Mouse (Mus musculus) myocyte (in vitro differentiated cells): ENCODE measurements around the gene Slc37a2. TPM values are rescaled to one million over a fixed set of nuclear protein-coding genes. Genes with fewer than 3 reads are reported as not detected.
A peak's percentile ranks its signal among the peaks of the same experiment; 100 is the strongest.

Experiments used
- H3K27me3 ChIP-seq: one replicate; pipeline ENCODE4 v1.6.1; 2011; ENCODE audit not compliant: control insufficient read depth, insufficient read depth, insufficient read length
- H3K36me3 ChIP-seq: one replicate; pipeline ENCODE4 v1.6.1; 2011; ENCODE audit not compliant: control insufficient read depth, insufficient read depth
- H3K4me2 ChIP-seq: one replicate; pipeline ENCODE4 v1.6.1; 2011; ENCODE audit warnings: low read depth, control low read depth
- H3K4me3 ChIP-seq: one replicate; pipeline ENCODE4 v1.5.1; 2011; ENCODE audit warnings: mild to moderate bottlenecking, control low read depth, moderate library complexity
- H3K79me2 ChIP-seq: one replicate; pipeline ENCODE4 v1.6.1; 2011; ENCODE audit not compliant: control insufficient read depth, insufficient read depth
- H3ac ChIP-seq: one replicate; pipeline ENCODE4 v1.6.1; 2011; ENCODE audit not compliant: control insufficient read depth, insufficient read length
- CEBPB ChIP-seq: IDR thresholded peaks from 2 replicates; pipeline ENCODE4 v1.6.1; 2011; ENCODE audit warnings: mild to moderate bottlenecking, moderate library complexity; ENCODE audit not compliant: poor library complexity, insufficient read depth, severe bottlenecking
- E2F4 ChIP-seq: IDR thresholded peaks from one replicate; pipeline ENCODE4 v1.6.1; 2011; ENCODE audit warnings: mild to moderate bottlenecking, control low read depth, moderate library complexity; ENCODE audit not compliant: insufficient read depth
- MAX ChIP-seq: IDR thresholded peaks from one replicate; pipeline ENCODE4 v1.6.1; 2011; ENCODE audit warnings: low read depth, mild to moderate bottlenecking, control low read depth
- MYOD1 ChIP-seq, 3 experiments: IDR thresholded peaks; one replicate each; pipeline ENCODE4 v1.6.1; 2011; ENCODE audit warnings: control low read depth in 2 of 3, low read depth in 2 of 3, mild to moderate bottlenecking in 2 of 3, moderate library complexity in 1 of 3; ENCODE audit not compliant: insufficient read length in 2 of 3, control insufficient read depth in 1 of 3
- MYOG ChIP-seq, 3 experiments: IDR thresholded peaks; one replicate each; pipeline ENCODE4 v1.6.1; 2011; ENCODE audit warnings: control low read depth in 2 of 3, low read depth in 2 of 3, mild to moderate bottlenecking in 2 of 3; ENCODE audit not compliant: insufficient read length in 2 of 3, control insufficient read depth in 1 of 3, insufficient read depth in 1 of 3
- POLR2A ChIP-seq: IDR thresholded peaks from one replicate; pipeline ENCODE4 v1.6.1; 2011; ENCODE audit warnings: low read depth, mild to moderate bottlenecking, control low read depth, moderate library complexity; ENCODE audit not compliant: insufficient read length
- POLR2AphosphoS2 ChIP-seq: IDR thresholded peaks from one replicate; pipeline ENCODE4 v1.6.1; 2011; ENCODE audit warnings: low read depth, control low read depth; ENCODE audit not compliant: insufficient read length
- REST ChIP-seq: IDR thresholded peaks from one replicate; pipeline ENCODE4 v1.6.1; 2011; ENCODE audit warnings: mild to moderate bottlenecking, control low read depth, moderate library complexity; ENCODE audit not compliant: insufficient read depth, insufficient read length
- SRF ChIP-seq: IDR thresholded peaks from one replicate; pipeline ENCODE4 v1.6.1; 2011; ENCODE audit warnings: low read depth; ENCODE audit not compliant: control insufficient read depth, insufficient read length
- TCF12 ChIP-seq: IDR thresholded peaks from one replicate; pipeline ENCODE4 v1.6.1; 2011; ENCODE audit warnings: mild to moderate bottlenecking, control low read depth; ENCODE audit not compliant: poor library complexity, insufficient read depth, severe bottlenecking
- TCF3 ChIP-seq: IDR thresholded peaks from one replicate; pipeline ENCODE4 v1.6.1; 2011; ENCODE audit warnings: low read depth, control low read depth; ENCODE audit not compliant: insufficient read length
- USF1 ChIP-seq: IDR thresholded peaks from one replicate; pipeline ENCODE4 v1.6.1; 2011; ENCODE audit warnings: low read depth, mild to moderate bottlenecking, control low read depth, moderate library complexity
- polyA plus RNA-seq: library from polyadenylated mRNA; unstranded; fragments of >200 nt; fragmentation: generic; extraction: Trizol; gene quantifications from one replicate; pipeline ENCODE4 v1.2.1, GENCODE M21; 2012; ENCODE audit warnings: missing spikeins

Gene Slc37a2
- polyA plus RNA-seq, 1 experiment: 9.2 TPM

DNA sequence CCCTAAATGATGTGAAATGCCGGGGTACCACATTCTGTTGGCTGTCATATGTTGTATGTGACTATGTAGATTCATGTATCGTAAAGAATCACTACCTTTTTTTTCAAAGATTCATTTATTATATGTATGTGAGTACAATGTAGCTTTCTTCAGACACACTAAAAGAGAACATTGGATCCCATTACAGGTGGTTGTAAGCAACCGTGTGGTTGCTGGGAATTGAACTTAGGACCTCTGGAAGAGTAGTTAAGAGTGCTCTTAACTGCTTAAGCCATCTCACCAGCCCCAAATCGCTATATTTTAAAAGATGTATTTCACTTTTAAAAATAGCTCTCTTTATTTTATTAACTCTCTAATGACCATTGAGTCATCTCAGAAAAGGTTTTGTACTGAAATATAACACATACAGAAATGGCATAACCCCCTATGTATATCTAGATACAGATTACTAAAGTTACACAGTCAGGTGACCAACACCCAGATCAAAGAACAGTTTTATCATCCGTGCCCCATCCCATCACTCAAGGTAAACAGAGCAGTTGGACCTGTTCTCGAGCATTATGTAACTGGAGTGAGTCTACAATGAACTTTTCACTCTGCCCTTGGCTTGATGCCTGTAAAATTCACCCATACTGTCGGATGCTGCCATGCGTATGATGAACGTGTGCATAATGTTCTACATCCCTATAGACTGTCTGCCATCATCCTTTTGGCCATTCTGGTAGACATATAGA, 41.0 kb downstream of the Slc37a2 start:
- Histone ChIP-seq H3K36me3 (no peaks in the 10 kb centered on the region), H3K4me2 (no peak overlapping the region), H3ac (no peak overlapping the region), H3K79me2 (no peaks in the 10 kb centered on the region), H3K4me3 (no peak overlapping the region), H3K27me3 (no peaks in the 10 kb centered on the region)
- TF ChIP-seq SRF: no peak
- TF ChIP-seq MYOD1 (IDR thresholded peaks at IDR 0.05; ENCODE audit: control insufficient read depth in 1 of 3, insufficient read length in 2 of 3, low read depth in 2 of 3): no peak
- TF ChIP-seq CEBPB: no peak
- TF ChIP-seq TCF3: no peak
- TF ChIP-seq E2F4: no peak
- no peak for TF ChIP-seq MAX
- no peak for TF ChIP-seq POLR2AphosphoS2
- TF ChIP-seq REST: no peak
- TF ChIP-seq MYOG (IDR thresholded peaks at IDR 0.05; ENCODE audit: control insufficient read depth in 1 of 3, insufficient read depth in 1 of 3, insufficient read length in 2 of 3, low read depth in 2 of 3): no peak
- TF ChIP-seq POLR2A: no peak
- no peak for TF ChIP-seq TCF12
- no peak for TF ChIP-seq USF1

DNA sequence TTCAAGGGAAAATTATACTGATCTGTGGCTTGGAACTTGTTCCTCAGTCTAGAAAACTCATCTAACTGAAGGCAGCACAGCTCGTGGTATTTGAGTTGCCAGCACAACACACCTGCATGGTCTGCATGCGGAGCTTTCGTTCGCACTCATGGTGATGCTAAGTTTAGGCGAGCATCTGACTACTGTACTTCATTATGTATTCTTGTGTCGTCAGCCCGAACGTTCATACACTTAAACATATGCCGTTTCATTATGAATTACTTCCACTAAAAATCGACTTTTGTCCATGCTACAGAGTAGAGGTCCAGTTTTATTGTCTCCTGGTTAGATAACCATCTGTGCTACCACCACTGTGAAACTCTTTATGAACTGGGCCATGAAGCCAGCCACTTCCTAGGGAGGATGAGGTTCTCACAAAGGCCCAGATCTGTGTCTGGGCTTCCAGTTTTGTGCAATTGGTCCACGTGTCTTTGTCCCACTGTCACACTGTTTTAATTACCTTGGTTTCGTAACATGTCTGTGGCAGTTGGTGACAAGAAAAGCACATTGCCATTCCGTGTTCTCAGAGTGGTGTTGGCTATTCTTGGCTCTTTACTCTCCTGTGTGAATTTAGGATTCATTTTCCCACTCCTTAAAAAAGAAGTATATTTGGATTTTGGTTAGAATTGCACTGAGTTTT, 42.3 kb downstream of the Slc37a2 start:
- TF ChIP-seq POLR2AphosphoS2: no peak
- no peak for TF ChIP-seq POLR2A
- TF ChIP-seq SRF: no peak
- no peak for TF ChIP-seq TCF3
- TF ChIP-seq CEBPB: no peak
- no peak for TF ChIP-seq MYOG (IDR thresholded peaks at IDR 0.05; ENCODE audit: control insufficient read depth in 1 of 3, insufficient read depth in 1 of 3, insufficient read length in 2 of 3, low read depth in 2 of 3)
- no peaks in the 10 kb centered on the region for H3K79me2 ChIP-seq
- H3K4me3 ChIP-seq: no peak overlapping the region
- H3K27me3 ChIP-seq: no peaks in the 10 kb centered on the region
- no peak overlapping the region for H3K4me2 ChIP-seq
- no peak overlapping the region for H3ac ChIP-seq
- no peaks in the 10 kb centered on the region for H3K36me3 ChIP-seq

DNA sequence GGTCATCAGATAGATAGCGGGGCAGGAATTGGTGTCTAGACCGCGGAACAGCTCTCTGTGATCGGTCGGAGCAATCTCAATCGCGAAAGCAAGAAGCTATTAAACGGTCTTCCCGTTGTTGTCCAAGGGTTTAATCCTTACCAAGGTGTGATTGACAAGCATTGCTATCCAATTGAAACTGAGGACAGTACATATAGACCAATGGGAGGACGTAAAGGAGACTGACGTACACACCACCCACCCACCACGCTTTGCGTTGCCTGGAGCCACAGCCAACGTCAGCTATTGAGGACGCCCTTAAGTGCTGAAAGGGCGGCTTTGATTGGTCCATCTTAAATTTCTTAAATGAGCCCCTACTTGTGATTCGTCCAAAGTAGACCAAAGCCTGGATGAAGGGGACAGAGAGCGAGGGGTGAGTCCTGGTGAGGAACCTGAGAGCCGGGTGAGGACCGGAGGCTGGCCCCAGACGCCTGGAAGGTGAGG, 47.6 kb downstream of the Slc37a2 start, which contains the start of gene Tmem218:
Tmem218 (plus strand) TSS at position 295 of the 483 bp plus-strand sequence.
- Histone ChIP-seq H3K4me2 (peak within 1 kb of the TSS; percentile 89), H3K27me3 (no peaks in the 10 kb centered on the region), H3ac (peak within 1 kb of the TSS; percentile 50), H3K79me2 (no peaks in the 10 kb centered on the region), H3K36me3 (no peaks in the 10 kb centered on the region), H3K4me3 (peak within 1 kb of the TSS; percentile 25)
- TF ChIP-seq SRF (no peak), CEBPB (no peak), POLR2AphosphoS2 (peak; percentile 57), MAX (no peak), MYOD1 (IDR thresholded peaks at IDR 0.05; ENCODE audit: control insufficient read depth in 1 of 3, insufficient read length in 2 of 3, low read depth in 2 of 3) (no peak), POLR2A (peak; percentile 62)

DNA sequence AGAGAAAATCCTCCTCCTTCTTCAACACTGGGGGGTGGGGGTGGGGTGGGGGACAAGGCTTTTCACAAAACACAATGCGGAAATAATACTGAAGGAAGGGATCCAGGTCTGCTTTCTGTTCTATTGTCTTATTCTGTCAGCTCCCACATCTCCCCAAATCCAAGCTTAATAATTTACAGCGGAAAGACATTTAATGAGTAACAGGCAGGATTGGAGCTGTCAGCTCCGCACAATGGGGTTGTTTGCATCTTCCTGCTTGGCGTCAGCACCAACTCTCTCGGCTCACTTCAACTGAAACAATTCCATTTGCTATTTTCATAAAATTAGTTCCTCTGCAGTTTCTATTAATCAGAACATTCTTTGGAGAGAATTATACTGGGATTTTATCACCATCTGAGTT, 51.7 kb downstream of the Slc37a2 start:
- Histone ChIP-seq H3K79me2 (no peaks in the 10 kb centered on the region), H3K27me3 (no peaks in the 10 kb centered on the region), H3ac (no peak overlapping the region), H3K4me2 (no peak overlapping the region), H3K4me3 (no peak overlapping the region), H3K36me3 (no peaks in the 10 kb centered on the region)
- TF ChIP-seq MYOG (IDR thresholded peaks at IDR 0.05; ENCODE audit: control insufficient read depth in 1 of 3, insufficient read depth in 1 of 3, insufficient read length in 2 of 3, low read depth in 2 of 3) (no peak), POLR2AphosphoS2 (no peak), MAX (no peak), CEBPB (no peak), REST (no peak), TCF12 (no peak), SRF (no peak)

DNA sequence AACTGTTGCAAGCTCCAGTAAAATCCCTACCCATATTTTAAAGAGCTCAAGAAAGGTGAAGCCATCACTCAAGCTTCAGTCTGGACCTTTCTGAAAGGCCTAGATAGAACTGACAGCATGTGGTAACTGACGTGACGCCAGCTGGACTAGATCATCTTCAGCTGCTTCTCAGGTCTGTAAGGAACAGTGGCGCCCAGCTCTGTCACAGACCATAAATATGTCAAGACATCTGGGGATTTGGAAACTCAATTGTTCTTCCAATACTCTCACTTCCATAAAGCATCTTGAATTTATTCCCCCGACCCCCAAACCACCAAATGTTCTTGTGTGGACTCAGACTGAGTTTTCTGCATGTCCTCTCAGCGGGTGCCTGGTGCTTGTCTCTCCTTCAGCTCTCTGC, 55.1 kb downstream of the Slc37a2 start:
- Histone ChIP-seq H3K4me2 (no peak overlapping the region), H3K79me2 (no peaks in the 10 kb centered on the region), H3K36me3 (no peaks in the 10 kb centered on the region), H3K27me3 (peaks cover 10% of the 10 kb centered on the region), H3ac (no peak overlapping the region), H3K4me3 (no peak overlapping the region)
- TF ChIP-seq MYOG (IDR thresholded peaks at IDR 0.05; ENCODE audit: control insufficient read depth in 1 of 3, insufficient read depth in 1 of 3, insufficient read length in 2 of 3, low read depth in 2 of 3) (no peak), E2F4 (no peak), MYOD1 (IDR thresholded peaks at IDR 0.05; ENCODE audit: control insufficient read depth in 1 of 3, insufficient read length in 2 of 3, low read depth in 2 of 3) (no peak), SRF (no peak), POLR2AphosphoS2 (no peak), POLR2A (no peak), USF1 (no peak), TCF3 (no peak), TCF12 (no peak), MAX (no peak), REST (no peak), CEBPB (no peak)
